Mouse (Mus musculus) brain, adult 2 months (tissue): Measurements from ENCODE around the gene Rab15.
"Not testable (repeated sequence)": the region's sequence is repeated elsewhere in the genome, so short reads cannot be mapped to it uniquely, and the experiment has no call there.

Experiments used
- DNase-seq: peaks from one replicate; pipeline ENCODE4 v3.0.0; 2011; ENCODE audit warnings: low read depth, low spot score

Gene Rab15

GRCm38 (mm10) chr12:76822651-76823041 is at the start of gene Rab15:
TSS of gene Rab15 (minus strand) at chr12:76822908.
- DNase-seq: peak; percentile 68

- peak; percentile 58 for DNase-seq
These were observed 46.9 kb upstream of the Rab15 start for GRCm38 (mm10) chr12:76869561-76869960.

GRCm38 (mm10) chr12:76868463-76869198 is 45.9 kb upstream of the Rab15 start:
- DNase-seq: peak; percentile 90

GRCm38 (mm10) chr12:76867586-76868280 is 45.0 kb upstream of the Rab15 start:
- DNase-seq: peak; percentile 93

GRCm38 (mm10) chr12:76865266-76865665 is 42.6 kb upstream of the Rab15 start:
- no peak for DNase-seq

GRCm38 (mm10) chr12:76863651-76864050 is 40.9 kb upstream of the Rab15 start:
- peak; percentile 81 for DNase-seq

- DNase-seq: not testable (repeated sequence)
These were observed 36.1 kb upstream of the Rab15 start for GRCm38 (mm10) chr12:76858788-76859187.

GRCm38 (mm10) chr12:76857087-76857486 is 34.4 kb upstream of the Rab15 start:
- DNase-seq: peak; percentile 74

GRCm38 (mm10) chr12:76853378-76854142 is 30.9 kb upstream of the Rab15 start:
- DNase-seq: no peak

GRCm38 (mm10) chr12:76852419-76852818 is 29.7 kb upstream of the Rab15 start:
- DNase-seq: no peak

- DNase-seq: no peak
These were observed 21.8 kb upstream of the Rab15 start for GRCm38 (mm10) chr12:76844346-76845061.

GRCm38 (mm10) chr12:76840081-76840480 is 17.4 kb upstream of the Rab15 start:
- DNase-seq: no peak

GRCm38 (mm10) chr12:76839298-76839697 is 16.6 kb upstream of the Rab15 start:
- DNase-seq: no peak

- DNase-seq: peak; percentile 80
These were observed 15.3 kb upstream of the Rab15 start for GRCm38 (mm10) chr12:76837844-76838650.

GRCm38 (mm10) chr12:76837101-76837843 is 14.6 kb upstream of the Rab15 start:
- peak; percentile 99 for DNase-seq

- DNase-seq: peak; percentile 88
These were observed 10.0 kb upstream of the Rab15 start for GRCm38 (mm10) chr12:76832704-76833103.

GRCm38 (mm10) chr12:76825283-76825682 is 2.6 kb upstream of the Rab15 start:
- DNase-seq: peak; percentile 64

GRCm38 (mm10) chr12:76822002-76822650 is 582 bp downstream of the Rab15 start:
- DNase-seq: peak; percentile 68

GRCm38 (mm10) chr12:76820615-76821014 is 2.1 kb downstream of the Rab15 start:
- DNase-seq: peak; percentile 74
